20 mouse cellular contexts compared by ENCODE assay signal in genomic region chr5:77167306-77167945, GRCm38 (mm10). TPM values are rescaled to one million over a fixed set of nuclear protein-coding genes. Genes with fewer than 3 reads are reported as not detected.
DNase-seq lines count a peak whose midpoint lies in the region; ATAC-seq and TF ChIP-seq lines count a peak whose summit lies in the region.
"Had no signal": no experiment of that assay in that cellular context is flagged by ENCODE, and none has a peak within 500 bp of the region (broad histone marks: within the 10 kb centered on the region; RNA-seq: fewer than 3 reads in every experiment).

No protein-coding gene starts in this region.

- in situ Hi-C loops in ES-E14 (cut with MboI; ENCODE audit: low sequenced_read_pairs in 2 of 2, unreplicated experiment in 2 of 2) = no loop called here

- 66% methylated on average over 22 of the region's 22 CpGs for WGBS in intestine, postnatal 0 days
- 63% methylated on average over 22 of the region's 22 CpGs for WGBS in intestine, embryonic 16.5 days
- WGBS in thymus, adult 2 months = 69% methylated on average over 22 of the region's 22 CpGs

- no peak overlapping the region for H3K27ac ChIP-seq in intestine, postnatal 0 days (ENCODE audit: low read depth, low read length)
- H3K27ac ChIP-seq in intestine, embryonic 16.5 days (ENCODE audit: low read length) = no peak overlapping the region
- no peak overlapping the region for H3K27ac ChIP-seq in ES-E14 (ENCODE audit: insufficient read depth, low read depth, low read length, poor library complexity, severe bottlenecking)
- H3K27ac ChIP-seq in thymus, adult 2 months (ENCODE audit: control insufficient read depth, insufficient read depth, low read length) = no peak overlapping the region
- H3K27ac ChIP-seq: forebrain, embryonic 13.5 days; hindbrain, embryonic 14.5 days had no signal

- no peak overlapping the region for H3K4me3 ChIP-seq in intestine, postnatal 0 days (ENCODE audit: low read depth, low read length)
- no peak overlapping the region for H3K4me3 ChIP-seq in intestine, embryonic 16.5 days (ENCODE audit: low read length)
- H3K4me3 ChIP-seq in ES-E14 (ENCODE audit: insufficient read depth in 1 of 2, low read depth in 1 of 2, low read length in 2 of 2, poor library complexity in 1 of 2, severe bottlenecking in 1 of 2) = peak overlapping the region; percentile 15 to 45; a peak in 3 of 4 replicates
- no peak overlapping the region for H3K4me3 ChIP-seq in thymus, adult 2 months (ENCODE audit: control insufficient read depth, insufficient read depth, low read length)
- H3K4me3 ChIP-seq: forebrain, embryonic 13.5 days had no signal

- TF ChIP-seq CTCF in intestine, postnatal 0 days (IDR thresholded peaks at IDR 0.05; ENCODE audit: low read depth) = no peak
- no peak for TF ChIP-seq CTCF in thymus, adult 2 months (IDR thresholded peaks at IDR 0.05; ENCODE audit: borderline replicate concordance, control insufficient read depth, extremely low read depth, insufficient read depth, low read length, poor library complexity)

- 0 out of 2 replicates have a peak overlapping the region, but pooled peaks have one; percentile 9 for H3K4me2 ChIP-seq in intestine, postnatal 0 days (replicated peaks; ENCODE audit: low read depth)
- no peak overlapping the region for H3K4me2 ChIP-seq in intestine, embryonic 16.5 days (ENCODE audit: low read depth, low read length)
- H3K4me2 ChIP-seq: forebrain, embryonic 13.5 days; hindbrain, embryonic 14.5 days; lung, embryonic 14.5 days; midbrain, embryonic 11.5 days had no signal

- H3K9me3 ChIP-seq in intestine, postnatal 0 days (ENCODE audit: control insufficient read depth) = no peaks in the 10 kb centered on the region
- no peaks in the 10 kb centered on the region for H3K9me3 ChIP-seq in intestine, embryonic 16.5 days (ENCODE audit: control insufficient read depth, low read length)
- H3K9me3 ChIP-seq in ES-E14 (ENCODE audit: control insufficient read depth, insufficient read depth, low read depth, low read length) = no peaks in the 10 kb centered on the region
- H3K9me3 ChIP-seq: forebrain, embryonic 13.5 days had no signal

- no peaks in the 10 kb centered on the region for H3K27me3 ChIP-seq in intestine, postnatal 0 days (replicated peaks; ENCODE audit: control insufficient read depth, insufficient read depth, low read length)
- H3K27me3 ChIP-seq in intestine, embryonic 16.5 days (replicated peaks; ENCODE audit: control insufficient read depth, insufficient read depth, low read length) = no peaks in the 10 kb centered on the region
- no peaks in the 10 kb centered on the region for H3K27me3 ChIP-seq in thymus, adult 2 months (ENCODE audit: control insufficient read depth, insufficient read depth, low read length)
- H3K27me3 ChIP-seq: forebrain, embryonic 13.5 days had no signal

- DNase-seq in ES-E14 (ENCODE audit: low read depth, low spot score) (no peak), MN1 (ENCODE audit: low spot score) (no peak)
- DNase-seq in induced T-regulatory cell, adult 2 months (ENCODE audit: low read depth) = peak; percentile 56
- DNase-seq in thymus, adult 2 months = no peak
- DNase-seq in ovary, postnatal 36 days (ENCODE audit: low spot score) = no peak
- DNase-seq: cerebellum, adult 11-12 months; heart, postnatal 10 days; kidney, postnatal 14 days; lung, embryonic 14.5 days; right cerebral cortex, adult 18-20 months had no signal

- no peaks in the 10 kb centered on the region for H3K4me1 ChIP-seq in intestine, postnatal 0 days (replicated peaks; ENCODE audit: control insufficient read depth, insufficient read depth, low read length)
- no peaks in the 10 kb centered on the region for H3K4me1 ChIP-seq in intestine, embryonic 16.5 days (ENCODE audit: control insufficient read depth, insufficient read depth, low read length)
- peaks cover 0 to 6% of the 10 kb centered on the region in 2 experiments; a peak in 2 of 4 replicates for H3K4me1 ChIP-seq in ES-E14 (ENCODE audit: control insufficient read depth in 2 of 2, insufficient read depth in 2 of 2, low read length in 2 of 2, poor library complexity in 1 of 2)
- H3K4me1 ChIP-seq in thymus, adult 2 months (replicated peaks; ENCODE audit: control insufficient read depth, insufficient read depth, low read length) = no peaks in the 10 kb centered on the region
- H3K4me1 ChIP-seq: forebrain, embryonic 13.5 days had no signal

- no peak for ATAC-seq in intestine, postnatal 0 days
- ATAC-seq in intestine, embryonic 16.5 days = no peak
- 0 out of 2 replicates have a peak, but pooled peaks have one; percentile 52 for ATAC-seq in monocyte, adult 5-6 weeks (replicated peaks; ENCODE audit: insufficient number of reproducible peaks, low FRiP score, low TSS enrichment, poor library complexity, severe bottlenecking)
- ATAC-seq: forebrain, embryonic 13.5 days; Patski had no signal

- TF ChIP-seq POLR2A in thymus, adult 2 months (IDR thresholded peaks at IDR 0.05; ENCODE audit: control insufficient read depth, extremely low read depth, insufficient read depth, low read length, poor library complexity) = no peak

- no peak overlapping the region for H3K9ac ChIP-seq in intestine, postnatal 0 days (ENCODE audit: low read depth, low read length)
- no peak overlapping the region for H3K9ac ChIP-seq in intestine, embryonic 16.5 days (ENCODE audit: low read depth, low read length)
- peak overlapping the region; percentile 17; the same call in 1 of the 2 replicates for H3K9ac ChIP-seq in ES-E14 (ENCODE audit: insufficient read depth, low read depth, low read length, poor library complexity, severe bottlenecking)
- H3K9ac ChIP-seq: forebrain, embryonic 13.5 days; hindbrain, embryonic 14.5 days; lung, embryonic 14.5 days had no signal

- no peaks in the 10 kb centered on the region for H3K36me3 ChIP-seq in intestine, postnatal 0 days (ENCODE audit: control insufficient read depth, insufficient read depth)
- H3K36me3 ChIP-seq in intestine, embryonic 16.5 days (ENCODE audit: control insufficient read depth, insufficient read depth, low read length) = no peaks in the 10 kb centered on the region
- H3K36me3 ChIP-seq in ES-E14 (ENCODE audit: control insufficient read depth, insufficient read depth, low read length, poor library complexity, severe bottlenecking) = no peaks in the 10 kb centered on the region
- H3K36me3 ChIP-seq in thymus, adult 2 months (ENCODE audit: control insufficient read depth, insufficient read depth, low read length) = no peaks in the 10 kb centered on the region

TF ChIP-seq in ES-E14, 5 proteins besides CTCF, POLR2A, EP300 and RAD21:
- TF ChIP-seq HCFC1 (IDR thresholded peaks at IDR 0.05; ENCODE audit: borderline replicate concordance, insufficient read depth, low read length) = no peak
- no peak for TF ChIP-seq CHD2 (IDR thresholded peaks at IDR 0.05; ENCODE audit: low read depth, low read length)
- no peak for TF ChIP-seq ZC3H11A (IDR thresholded peaks at IDR 0.05; ENCODE audit: borderline replicate concordance, low read depth, low read length)
- TF ChIP-seq ZNF384 (IDR thresholded peaks at IDR 0.05; ENCODE audit: low read depth, low read length) = no peak
- no peak for TF ChIP-seq MAFK (IDR thresholded peaks at IDR 0.05; ENCODE audit: insufficient read depth, low read depth, low read length)

RNA-seq across cellular contexts. Expression of gene Spink2, which starts 43.8 kb away (rescaled TPM):
- 1.3 and 1.4 TPM in 2 replicates for polyA plus RNA-seq in intestine, postnatal 0 days (2015; fragmentation: Nextera tagmentation; extraction: Ambion mirVana)
- 1.2 and 1.5 TPM in 2 replicates for polyA plus RNA-seq in intestine, embryonic 16.5 days (2015; fragmentation: Nextera tagmentation; extraction: Ambion mirVana)
- total RNA-seq in ES-E14 (2012; rRNA removed) = 0.48 and 0.98 TPM in 2 replicates
- total RNA-seq in monocyte, adult 5-6 weeks (2017) = not detected in 3 replicates
- polyA plus RNA-seq in thymus, adult 2 months (2012; rRNA removed) = 0.33 and 1.3 TPM in 2 replicates
- total RNA-seq: left cerebral cortex, postnatal 10 days; neutrophil, adult 5-6 weeks had no signal
- polyA plus RNA-seq: C2C12, Patski had no signal

RNA-seq across cellular contexts. Expression of gene Hopx, which starts 52.5 kb away (rescaled TPM):
- 10.5 and 12.0 TPM in 2 replicates for polyA plus RNA-seq in intestine, postnatal 0 days (2015; fragmentation: Nextera tagmentation; extraction: Ambion mirVana)
- 2.8 and 4.4 TPM in 2 replicates for polyA plus RNA-seq in intestine, embryonic 16.5 days (2015; fragmentation: Nextera tagmentation; extraction: Ambion mirVana)
- 3.9 and 4.9 TPM in 2 replicates for total RNA-seq in ES-E14 (2012; rRNA removed)
- 29.6 to 53.4 TPM (median 30.5 TPM) in 3 replicates for total RNA-seq in monocyte, adult 5-6 weeks (2017)
- polyA plus RNA-seq in thymus, adult 2 months (2012; rRNA removed) = 8.1 and 26.1 TPM in 2 replicates
- polyA plus RNA-seq: Patski had no signal

Comparison
In these comparisons a context has a peak if more than half of its experiments do, and no peak if none do; other contexts are left out.
1. H3K4me3 ChIP-seq: peak in ES-E14 (2 of 2); none in intestine, postnatal 0 days (single experiment), intestine, embryonic 16.5 days (single experiment) and thymus, adult 2 months (single experiment).